Mouse (Mus musculus) MEL (cell line): ENCODE data around the gene Hfm1. TPM values are rescaled to one million over a fixed set of nuclear protein-coding genes. Genes with fewer than 3 reads are reported as not detected.

ENCODE experiments used
- DNase-seq: peaks from one replicate; pipeline ENCODE4 v3.0.0; 2011; ENCODE audit warnings: low read depth, low spot score
- H3K27ac ChIP-seq: 2 replicates; pipeline ENCODE4 v1.5.1; 2012; ENCODE audit warnings: low read depth, mild to moderate bottlenecking, control low read depth, low read length, moderate library complexity; ENCODE audit not compliant: control insufficient read depth
- H3K27me3 ChIP-seq, 2 experiments: fragments of 150-350 bp in 1 of 2; sonication (generic) in 1 of 2; 2 replicates each; pipeline ENCODE4 v1.6.1; 2012; ENCODE audit warnings: low read length in 2 of 2, mild to moderate bottlenecking in 2 of 2, improper control_type of control experiment in 1 of 2, moderate library complexity in 1 of 2; ENCODE audit not compliant: insufficient read depth in 2 of 2, control insufficient read depth in 1 of 2
- H3K36me3 ChIP-seq, 2 experiments: 2 replicates each; pipeline ENCODE4 v1.6.1; 2012 to 2014; ENCODE audit warnings: low read length in 2 of 2, improper control_type of control experiment in 1 of 2, inconsistent platforms in 1 of 2, mild to moderate bottlenecking in 1 of 2; ENCODE audit not compliant: insufficient read depth in 2 of 2, control insufficient read depth in 1 of 2
- H3K4me1 ChIP-seq, 2 experiments: fragments of 150-350 bp in 1 of 2; sonication (generic) in 1 of 2; 2 replicates each; pipeline ENCODE4 v1.6.1; 2012; ENCODE audit warnings: low read length in 2 of 2, improper control_type of control experiment in 1 of 2, mild to moderate bottlenecking in 1 of 2; ENCODE audit not compliant: insufficient read depth in 2 of 2, control insufficient read depth in 1 of 2
- H3K4me3 ChIP-seq, 2 experiments: fragments of 150-350 bp in 1 of 2; sonication (generic) in 1 of 2; 2 replicates each; pipeline ENCODE4 v1.5.1; 2012; ENCODE audit warnings: low read depth in 2 of 2, low read length in 2 of 2, mild to moderate bottlenecking in 2 of 2, moderate library complexity in 2 of 2, control low read depth in 1 of 2, improper control_type of control experiment in 1 of 2; ENCODE audit not compliant: control insufficient read depth in 1 of 2, insufficient read depth in 1 of 2
- H3K79me2 ChIP-seq: 2 replicates; pipeline ENCODE4 v1.6.1; 2012; ENCODE audit warnings: mild to moderate bottlenecking, low read length, moderate library complexity; ENCODE audit not compliant: control insufficient read depth, poor library complexity, insufficient read depth
- H3K9ac ChIP-seq: 2 replicates; pipeline ENCODE4 v1.6.1; 2012; ENCODE audit warnings: low read depth, mild to moderate bottlenecking, control low read depth, low read length, moderate library complexity; ENCODE audit not compliant: control insufficient read depth, poor library complexity, severe bottlenecking
- H3K9me3 ChIP-seq: fragments of 150-350 bp; sonication (generic); replicated peaks from 2 replicates; pipeline ENCODE4 v1.6.1; 2012; ENCODE audit warnings: mild to moderate bottlenecking, low read length, improper control_type of control experiment, moderate library complexity; ENCODE audit not compliant: insufficient read depth
- BHLHE40 ChIP-seq: IDR thresholded peaks from 2 replicates; pipeline ENCODE4 v1.6.1; 2012; ENCODE audit warnings: low read depth, mild to moderate bottlenecking, inconsistent platforms, low read length, improper control_type of control experiment, borderline replicate concordance
- CHD1 ChIP-seq: IDR thresholded peaks from 2 replicates; pipeline ENCODE4 v1.6.1; 2012; ENCODE audit warnings: low read depth, mild to moderate bottlenecking, inconsistent platforms, low read length, improper control_type of control experiment
- CHD2 ChIP-seq: IDR thresholded peaks from 2 replicates; pipeline ENCODE4 v1.6.1; 2011; ENCODE audit warnings: low read length, improper control_type of control experiment
- CTCF ChIP-seq, 3 experiments: IDR thresholded peaks in 2 of 3; conservative IDR thresholded peaks in 1 of 3; 2 replicates each; pipeline ENCODE4 v1.5.1; 2011 to 2012; ENCODE audit warnings: low read length in 3 of 3, low read depth in 2 of 3, mild to moderate bottlenecking in 2 of 3, improper control_type of control experiment in 1 of 3, inconsistent platforms in 1 of 3, mixed read lengths in 1 of 3, moderate library complexity in 1 of 3; ENCODE audit not compliant: control insufficient read depth in 1 of 3, insufficient read depth in 1 of 3, poor library complexity in 1 of 3, severe bottlenecking in 1 of 3
- E2F4 ChIP-seq: IDR thresholded peaks from 2 replicates; pipeline ENCODE4 v1.6.1; 2011; ENCODE audit warnings: low read depth, low read length, improper control_type of control experiment, borderline replicate concordance
- ELF1 ChIP-seq: IDR thresholded peaks from 2 replicates; pipeline ENCODE4 v1.6.1; 2014; ENCODE audit warnings: low read depth, mild to moderate bottlenecking, inconsistent platforms, low read length, improper control_type of control experiment, moderate library complexity
- EP300 ChIP-seq, 2 experiments: IDR thresholded peaks; 2 replicates each; pipeline ENCODE4 v1.6.1; 2011; ENCODE audit warnings: improper control_type of control experiment in 2 of 2, low read length in 2 of 2, low read depth in 1 of 2, mild to moderate bottlenecking in 1 of 2
- ETS1 ChIP-seq: IDR thresholded peaks from 2 replicates; pipeline ENCODE4 v1.6.1; 2012; ENCODE audit warnings: low read depth, mild to moderate bottlenecking, inconsistent platforms, low read length, improper control_type of control experiment, moderate library complexity
- GABPA ChIP-seq: IDR thresholded peaks from 2 replicates; pipeline ENCODE4 v1.6.1; 2012; ENCODE audit warnings: low read depth, mild to moderate bottlenecking, inconsistent platforms, low read length, improper control_type of control experiment, moderate library complexity
- GATA1 ChIP-seq: IDR thresholded peaks from 2 replicates; pipeline ENCODE4 v1.6.1; 2011; ENCODE audit warnings: low read depth, low read length, improper control_type of control experiment
- HCFC1 ChIP-seq: IDR thresholded peaks from 2 replicates; pipeline ENCODE4 v1.6.1; 2012; ENCODE audit warnings: low read depth, mild to moderate bottlenecking, inconsistent platforms, low read length, improper control_type of control experiment, moderate library complexity
- JUND ChIP-seq: IDR thresholded peaks from 2 replicates; pipeline ENCODE4 v1.6.1; 2011; ENCODE audit warnings: low read depth, mild to moderate bottlenecking, improper control_type of control experiment, low read length
- KAT2A ChIP-seq: conservative IDR thresholded peaks from 2 replicates; pipeline ENCODE4 v1.6.1; 2012; ENCODE audit warnings: low read depth, low read length, improper control_type of control experiment, inconsistent platforms
- MAFK ChIP-seq: IDR thresholded peaks from 2 replicates; pipeline ENCODE4 v1.6.1; 2011; ENCODE audit warnings: low read depth, mild to moderate bottlenecking, low read length, improper control_type of control experiment, borderline replicate concordance
- MAX ChIP-seq: IDR thresholded peaks from 2 replicates; pipeline ENCODE4 v1.6.1; 2011; ENCODE audit warnings: low read length, improper control_type of control experiment
- MAZ ChIP-seq: IDR thresholded peaks from 2 replicates; pipeline ENCODE4 v1.6.1; 2012; ENCODE audit warnings: low read depth, mild to moderate bottlenecking, inconsistent platforms, low read length, improper control_type of control experiment
- MEF2A ChIP-seq: IDR thresholded peaks from 2 replicates; pipeline ENCODE4 v1.6.1; 2014; ENCODE audit warnings: low read depth, mild to moderate bottlenecking, inconsistent platforms, low read length, improper control_type of control experiment; ENCODE audit not compliant: poor library complexity, insufficient replicate concordance, severe bottlenecking; ENCODE audit errors: extremely low read depth
- MXI1 ChIP-seq: IDR thresholded peaks from 2 replicates; pipeline ENCODE4 v1.6.1; 2011; ENCODE audit warnings: mild to moderate bottlenecking, low read depth, low read length, improper control_type of control experiment
- MYB ChIP-seq: IDR thresholded peaks from 2 replicates; pipeline ENCODE4 v1.6.1; 2011; ENCODE audit warnings: mild to moderate bottlenecking, low read depth, low read length, improper control_type of control experiment
- NELFE ChIP-seq: IDR thresholded peaks from 2 replicates; pipeline ENCODE4 v1.6.1; 2011; ENCODE audit warnings: low read depth, low read length, improper control_type of control experiment
- NRF1 ChIP-seq: IDR thresholded peaks from 2 replicates; pipeline ENCODE4 v1.6.1; 2014; ENCODE audit warnings: low read depth, mild to moderate bottlenecking, inconsistent platforms, low read length, improper control_type of control experiment, moderate library complexity; ENCODE audit not compliant: poor library complexity, insufficient read depth, severe bottlenecking
- POLR2AphosphoS2 ChIP-seq: IDR thresholded peaks from 2 replicates; pipeline ENCODE4 v1.6.1; 2011; ENCODE audit warnings: low read length, improper control_type of control experiment
- POLR2AphosphoS5 ChIP-seq: IDR thresholded peaks from 2 replicates; pipeline ENCODE4 v1.6.1; 2012; ENCODE audit warnings: low read depth, borderline replicate concordance, mild to moderate bottlenecking, inconsistent platforms, low read length, moderate library complexity, mixed read lengths
- RAD21 ChIP-seq: IDR thresholded peaks from 2 replicates; pipeline ENCODE4 v1.6.1; 2011; ENCODE audit warnings: mild to moderate bottlenecking, low read depth, low read length, improper control_type of control experiment
- RCOR1 ChIP-seq: IDR thresholded peaks from 2 replicates; pipeline ENCODE4 v1.6.1; 2012; ENCODE audit warnings: low read depth, mild to moderate bottlenecking, inconsistent platforms, low read length, improper control_type of control experiment
- SIN3A ChIP-seq: IDR thresholded peaks from 2 replicates; pipeline ENCODE4 v1.6.1; 2012; ENCODE audit warnings: low read length, improper control_type of control experiment, inconsistent platforms
- SMC3 ChIP-seq: IDR thresholded peaks from 2 replicates; pipeline ENCODE4 v1.6.1; 2011; ENCODE audit warnings: low read depth, low read length, improper control_type of control experiment
- TAL1 ChIP-seq: IDR thresholded peaks from 2 replicates; pipeline ENCODE4 v1.6.1; 2012; ENCODE audit warnings: mild to moderate bottlenecking, inconsistent platforms, low read length, moderate library complexity, mixed read lengths
- TBP ChIP-seq: IDR thresholded peaks from 2 replicates; pipeline ENCODE4 v1.8.0; 2011; ENCODE audit warnings: low read depth, low read length, improper control_type of control experiment
- TCF12 ChIP-seq: IDR thresholded peaks from 2 replicates; pipeline ENCODE4 v1.6.1; 2014; ENCODE audit warnings: low read depth, mild to moderate bottlenecking, inconsistent platforms, low read length, improper control_type of control experiment, moderate library complexity
- UBTF ChIP-seq: IDR thresholded peaks from 2 replicates; pipeline ENCODE4 v1.6.1; 2012; ENCODE audit warnings: low read depth, mild to moderate bottlenecking, inconsistent platforms, low read length, improper control_type of control experiment, moderate library complexity, borderline replicate concordance; ENCODE audit not compliant: insufficient read depth
- USF1 ChIP-seq: IDR thresholded peaks from 2 replicates; pipeline ENCODE4 v1.6.1; 2014; ENCODE audit warnings: low read depth, mild to moderate bottlenecking, inconsistent platforms, low read length, improper control_type of control experiment, moderate library complexity
- USF2 ChIP-seq, 2 experiments: IDR thresholded peaks; 2 replicates each; pipeline ENCODE4 v1.6.1; 2011 to 2012; ENCODE audit warnings: improper control_type of control experiment in 2 of 2, low read length in 2 of 2, borderline replicate concordance in 1 of 2, inconsistent platforms in 1 of 2, low read depth in 1 of 2, mild to moderate bottlenecking in 1 of 2; ENCODE audit not compliant: insufficient read depth in 1 of 2
- ZC3H11A ChIP-seq: IDR thresholded peaks from 2 replicates; pipeline ENCODE4 v1.6.1; 2012; ENCODE audit warnings: low read depth, mild to moderate bottlenecking, inconsistent platforms, low read length, improper control_type of control experiment
- ZKSCAN1 ChIP-seq: IDR thresholded peaks from 2 replicates; pipeline ENCODE4 v1.6.1; 2012; ENCODE audit warnings: low read depth, mild to moderate bottlenecking, inconsistent platforms, low read length, improper control_type of control experiment, moderate library complexity
- ZMIZ1 ChIP-seq: IDR thresholded peaks from 2 replicates; pipeline ENCODE4 v1.6.1; 2012; ENCODE audit warnings: low read depth, mild to moderate bottlenecking, inconsistent platforms, low read length, improper control_type of control experiment, moderate library complexity
- ZNF384 ChIP-seq: IDR thresholded peaks from 2 replicates; pipeline ENCODE4 v1.6.1; 2012; ENCODE audit warnings: low read depth, mild to moderate bottlenecking, inconsistent platforms, low read length, improper control_type of control experiment
- polyA plus RNA-seq, 2 experiments: library from polyadenylated mRNA; stranded (reverse) in 1 of 2; unstranded in 1 of 2; fragments of >175 nt in 1 of 2; fragments of >200 nt in 1 of 2; gene quantifications; 2 replicates each; pipeline versions ENCODE4 v1.2.1 to v1.2.4; 2012; ENCODE audit warnings: low replicate concordance in 2 of 2, low read depth in 1 of 2; ENCODE audit not compliant: insufficient read length in 2 of 2, insufficient read depth in 1 of 2, missing spikeins in 1 of 2
- total RNA-seq: library from RNA; depleted of rRNA; stranded (reverse); fragments of 300-350 nt; gene quantifications from 2 replicates; pipeline ENCODE4 v1.2.3, GENCODE M21; 2012

Gene Hfm1
- total and polyA plus RNA-seq, 3 experiments = not detected

DNA sequence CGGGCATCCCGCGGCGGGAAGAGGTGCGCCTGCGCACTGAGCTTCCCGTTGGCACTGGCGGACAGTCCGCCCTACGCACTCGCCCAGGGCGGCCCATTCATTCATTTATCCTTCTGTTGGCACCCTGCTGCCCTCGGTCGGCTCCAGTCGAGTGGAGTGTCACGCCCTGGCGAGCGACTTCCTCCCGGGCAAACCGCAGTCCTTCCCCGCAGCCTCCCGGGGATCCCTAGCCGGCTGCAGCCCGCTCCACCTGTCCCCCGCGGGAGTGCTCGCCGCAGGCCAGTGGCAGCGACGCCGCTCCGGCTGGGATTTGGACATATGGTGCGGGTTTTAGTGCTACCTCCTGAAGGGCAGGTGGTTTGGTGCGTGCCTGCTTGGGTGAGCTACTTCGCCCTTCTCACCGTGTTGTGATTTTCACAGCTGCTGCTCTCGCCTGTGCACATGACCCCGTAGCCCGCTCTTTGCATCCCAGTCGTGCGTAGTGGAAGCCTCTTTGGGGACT, 38.4 kb upstream of the Hfm1 start:
- peak; percentile 59 for DNase-seq
- peaks cover 0 to 8% of the 10 kb centered on the region in 2 experiments; a peak in 3 of 4 replicates for H3K4me1 ChIP-seq
- no peak for TF ChIP-seq ZKSCAN1
- TF ChIP-seq NELFE = no peak
- TF ChIP-seq SIN3A = peak; percentile 51
- TF ChIP-seq MXI1 = peak; percentile 76
- TF ChIP-seq CHD1 = no peak
- TF ChIP-seq USF1 = peak; percentile 30; the same call in 1 of the 2 replicates
- TF ChIP-seq TBP = 0 out of 2 replicates have a peak, but pooled peaks have one; percentile 24
- no peak for TF ChIP-seq MAZ
- TF ChIP-seq EP300 (IDR thresholded peaks at IDR 0.05; ENCODE audit: low read depth in 1 of 2, low read length in 2 of 2) = no peak; a peak in 1 of 4 replicates
- no peak for TF ChIP-seq ETS1
- no peak for TF ChIP-seq BHLHE40
- no peak for TF ChIP-seq UBTF
- no peak for TF ChIP-seq MYB
- no peak for TF ChIP-seq CTCF (IDR thresholded peaks at IDR 0.05 in 2 of 3, conservative IDR thresholded peaks at IDR 0.05 in 1 of 3; ENCODE audit: control insufficient read depth in 1 of 3, insufficient read depth in 1 of 3, low read depth in 2 of 3, low read length in 3 of 3, poor library complexity in 1 of 3, severe bottlenecking in 1 of 3)
- no peak for TF ChIP-seq MAFK
- no peak for TF ChIP-seq RCOR1
- TF ChIP-seq ZC3H11A = no peak
- no peak for TF ChIP-seq ELF1
- TF ChIP-seq POLR2AphosphoS2 = no peak
- TF ChIP-seq KAT2A = no peak
- TF ChIP-seq USF2 (IDR thresholded peaks at IDR 0.05; ENCODE audit: borderline replicate concordance in 1 of 2, insufficient read depth in 1 of 2, low read depth in 1 of 2, low read length in 2 of 2) = no peak
- TF ChIP-seq POLR2AphosphoS5 = no peak
- TF ChIP-seq MEF2A = no peak
- TF ChIP-seq E2F4 = peak; percentile 28
- no peak for TF ChIP-seq TAL1
- TF ChIP-seq RAD21 = no peak
- no peak for TF ChIP-seq GABPA
- no peak; the same call in 1 of the 2 replicates for TF ChIP-seq ZMIZ1
- TF ChIP-seq HCFC1 = no peak
- 0 out of 2 replicates have a peak, but pooled peaks have one; percentile 5 for TF ChIP-seq TCF12
- TF ChIP-seq SMC3 = peak; percentile 12; the same call in 1 of the 2 replicates
- no peak; the same call in 1 of the 2 replicates for TF ChIP-seq NRF1
- no peak for TF ChIP-seq ZNF384
- TF ChIP-seq MAX = peak; percentile 50
- TF ChIP-seq JUND = no peak
- TF ChIP-seq GATA1 = no peak
- TF ChIP-seq CHD2 = no peak

More for the DNA sequence above, 38.4 kb upstream of the Hfm1 start:
- no peaks in the 10 kb centered on the region for H3K27me3 ChIP-seq
- no peaks in the 10 kb centered on the region for H3K9me3 ChIP-seq
- peak overlapping the region; percentile 93 for H3K9ac ChIP-seq
- peak overlapping the region; percentile 61 to 94 for H3K4me3 ChIP-seq
- peaks cover 24% of the 10 kb centered on the region for H3K79me2 ChIP-seq
- H3K36me3 ChIP-seq = peaks cover 15 to 18% of the 10 kb centered on the region in 2 experiments
- peak overlapping the region; percentile 85 for H3K27ac ChIP-seq
